Mouse (Mus musculus): ENCODE results near the gene Ccdc54. TPM values are rescaled to one million over a fixed set of nuclear protein-coding genes. Genes with fewer than 3 reads are reported as not detected.

Ccdc54 gene
- not detected for total RNA-seq (2021)
- long read RNA-seq, experiment 1: 0 reads
- long read RNA-seq, experiment 2: 0 reads

DNA sequence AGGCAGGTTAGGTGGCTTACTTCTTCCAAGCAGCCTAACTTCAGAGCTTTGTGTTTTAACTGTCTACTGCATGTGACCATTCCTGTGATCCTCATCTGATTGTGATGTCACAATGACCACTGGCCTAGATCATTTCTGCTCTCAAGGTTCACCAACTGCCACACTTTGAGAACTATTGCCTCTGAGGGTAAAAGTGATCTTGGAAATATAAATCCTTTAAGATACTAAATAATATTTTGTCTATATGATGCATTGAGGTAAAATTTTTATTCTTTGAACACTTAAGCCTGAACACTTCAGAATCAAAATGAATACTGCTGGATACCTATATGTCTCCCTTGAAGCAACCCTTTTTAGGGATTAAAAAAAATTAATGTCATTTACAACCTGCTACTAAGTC, at the start of gene Ccdc54:
Ccdc54 (minus strand) TSS at position 101 of the 400 bp plus-strand sequence.
- DNase-seq: no peak

DNA sequence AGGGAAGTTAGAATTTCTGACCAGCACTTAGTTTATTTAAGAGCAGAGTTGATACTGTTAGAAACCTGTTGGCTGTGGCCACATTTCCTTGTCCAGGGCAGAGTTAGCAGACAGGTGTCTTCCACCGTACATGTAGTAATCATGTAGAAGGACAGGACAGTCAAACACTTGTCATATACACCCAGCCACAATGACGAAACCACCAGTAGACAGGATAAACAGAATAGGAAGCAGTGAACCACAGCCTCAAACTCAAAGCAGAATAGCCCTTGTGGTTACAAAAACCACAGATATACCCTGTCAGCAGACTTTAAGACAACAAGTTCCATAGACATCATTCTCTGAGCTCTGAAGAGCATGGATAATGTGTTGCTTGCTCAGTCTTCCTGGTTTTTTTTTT, 41.6 kb upstream of the Ccdc54 start:
- no peak for DNase-seq

- DNase-seq: no peak
Observed at GRCm38 (mm10) chr16:50615569-50615968, 24.6 kb upstream of the Ccdc54 start.

DNA sequence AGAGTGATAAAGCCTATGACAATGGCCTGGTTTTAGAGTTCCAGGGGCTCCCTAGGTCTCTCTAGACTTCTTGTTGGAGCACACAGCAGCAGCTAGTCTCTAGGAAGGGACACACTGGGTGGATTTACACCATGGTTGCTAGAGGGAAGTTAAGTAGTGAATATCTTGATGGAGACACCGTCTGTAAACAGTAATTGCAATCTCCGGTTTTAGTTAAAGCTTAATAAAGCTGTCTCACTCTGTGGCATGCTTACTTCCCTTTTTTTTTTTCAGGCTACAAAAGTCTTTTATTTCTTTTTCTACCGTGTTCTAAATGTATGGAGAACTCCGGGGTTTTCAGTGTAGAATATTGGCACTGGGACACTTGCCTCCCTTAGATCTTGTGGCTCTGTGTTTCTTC, 22.0 kb upstream of the Ccdc54 start:
- DNase-seq: no peak

DNA sequence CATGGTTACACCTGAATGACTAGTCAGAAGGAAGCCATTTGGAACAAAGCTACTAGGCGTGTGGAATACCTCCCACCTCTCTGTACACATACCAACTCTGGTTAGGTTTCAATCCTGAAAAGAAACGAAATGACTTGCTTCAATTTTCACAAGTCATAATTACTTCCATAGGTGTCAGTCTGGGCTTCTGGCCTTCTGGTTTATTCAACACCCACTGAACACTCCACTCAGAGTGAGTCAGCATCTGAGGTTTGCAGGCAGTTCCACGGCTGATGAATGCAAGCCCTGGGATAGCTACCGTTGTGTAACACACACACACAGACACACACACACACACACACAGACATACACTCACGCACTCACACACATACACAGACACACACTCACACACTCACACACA, 19.6 kb upstream of the Ccdc54 start:
- DNase-seq: no peak

GRCm38 (mm10) chr16:50607776-50608562, 17.0 kb upstream of the Ccdc54 start:
- no peak for DNase-seq

- DNase-seq: no peak
Observed at GRCm38 (mm10) chr16:50604826-50605225, 13.9 kb upstream of the Ccdc54 start.

DNA sequence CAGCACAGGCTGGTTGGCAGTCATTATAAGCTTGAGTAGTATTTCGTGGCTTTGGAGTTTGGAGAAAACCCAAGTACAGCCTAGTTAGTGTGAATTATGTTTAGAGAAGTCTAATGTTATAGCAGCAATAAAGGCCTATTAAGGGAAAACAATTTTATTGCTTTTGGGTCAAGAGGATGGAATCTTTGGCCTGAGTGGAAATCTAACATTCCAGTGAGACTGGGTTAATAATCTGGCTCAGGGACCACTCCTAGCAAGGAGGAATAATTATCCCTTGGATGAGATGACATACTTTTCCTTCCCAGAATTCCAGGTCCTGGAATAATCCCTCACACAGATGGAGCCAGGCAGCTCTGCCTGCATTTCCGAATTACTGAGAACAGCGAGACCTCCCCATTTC, 11.0 kb upstream of the Ccdc54 start:
- no peak for DNase-seq

GRCm38 (mm10) chr16:50600665-50601064, 9.7 kb upstream of the Ccdc54 start:
- DNase-seq: no peak

DNA sequence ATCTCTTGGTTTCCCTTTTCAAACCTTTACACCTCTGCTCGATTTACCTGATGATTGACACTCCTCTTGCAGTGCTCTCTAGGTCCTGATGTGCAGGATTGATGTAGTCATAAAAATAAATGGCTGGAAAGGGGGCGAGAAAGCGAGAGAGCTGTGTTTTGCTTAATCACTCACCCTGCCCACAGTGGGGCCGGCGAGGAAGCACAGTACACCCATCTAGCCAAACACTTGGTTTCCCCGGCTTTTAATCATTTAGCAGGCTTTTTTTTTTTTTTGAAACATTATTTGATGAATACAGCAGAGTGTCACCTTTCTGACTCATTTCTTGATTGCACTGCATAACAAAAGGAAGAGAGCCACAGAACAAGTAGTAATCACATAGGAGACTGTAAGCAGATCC, 5.7 kb upstream of the Ccdc54 start:
- no peak for DNase-seq

- no peak for DNase-seq
Observed at GRCm38 (mm10) chr16:50596171-50596570, 5.2 kb upstream of the Ccdc54 start.

DNA sequence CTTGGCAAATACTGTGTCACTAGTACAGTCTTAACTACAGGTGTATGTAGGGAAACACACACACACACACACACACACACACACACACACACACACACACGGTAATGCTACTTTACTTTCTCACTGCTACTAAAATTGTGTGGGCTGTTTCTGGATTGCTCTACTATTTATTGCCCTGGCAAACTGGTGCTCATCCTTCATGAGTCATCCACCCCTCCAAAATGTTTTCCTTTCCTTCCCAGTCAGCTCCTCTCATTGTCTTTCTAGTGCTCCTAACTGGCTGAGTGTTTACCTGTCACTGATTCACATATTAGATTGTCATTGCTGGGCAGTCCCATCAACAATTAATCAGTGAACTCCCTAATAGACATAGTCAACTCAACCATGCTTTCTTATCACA, 3.9 kb upstream of the Ccdc54 start:
- DNase-seq: no peak

- DNase-seq: no peak
Observed at GRCm38 (mm10) chr16:50593361-50593760, 2.4 kb upstream of the Ccdc54 start.

DNA sequence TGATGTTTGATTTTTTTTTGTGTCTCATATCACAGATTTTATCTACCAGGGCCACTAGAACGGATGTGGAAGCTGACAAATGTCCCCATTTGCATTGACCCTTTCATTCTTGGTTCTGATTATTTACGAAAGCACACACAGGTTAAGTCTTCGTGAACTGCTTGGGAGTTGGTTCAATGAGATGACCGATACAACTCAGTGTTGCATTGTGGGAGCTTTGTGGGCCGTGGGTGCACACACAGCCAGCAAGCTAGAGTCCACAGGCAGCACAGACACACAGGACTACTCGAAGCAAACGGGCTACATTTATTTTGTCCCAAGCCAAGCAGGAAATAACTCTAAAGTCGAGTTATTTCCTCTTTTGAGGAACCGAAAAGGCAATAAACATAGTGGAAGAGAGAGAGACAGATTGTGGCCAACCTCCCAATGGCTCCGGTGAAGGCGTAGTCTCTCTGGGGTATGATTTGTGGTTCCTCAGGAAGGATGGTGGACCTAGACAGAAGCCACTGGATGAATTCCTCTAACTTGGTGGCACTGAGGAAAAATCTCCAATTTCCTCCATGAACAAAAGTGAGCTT, 1.3 kb downstream of the Ccdc54 start:
- DNase-seq: no peak

DNA sequence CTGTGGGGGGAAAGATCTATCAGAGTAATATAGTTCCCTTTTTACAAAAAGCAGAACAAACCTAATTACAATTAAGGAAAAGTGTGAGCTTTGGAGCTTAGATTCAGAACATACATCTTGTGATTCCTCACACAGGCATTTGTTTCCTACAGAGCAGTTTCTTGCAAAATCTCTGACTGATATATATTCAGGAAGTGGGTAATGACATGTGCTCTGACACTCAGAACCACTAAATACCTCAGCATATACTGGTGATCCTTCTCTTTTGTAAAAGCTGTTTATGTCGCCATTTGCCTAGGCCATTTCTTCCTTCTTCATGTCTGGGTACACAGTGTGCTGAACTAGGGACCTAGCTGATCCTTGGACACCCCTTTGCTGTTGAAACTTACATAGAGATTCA, 2.8 kb downstream of the Ccdc54 start:
- no peak for DNase-seq

DNA sequence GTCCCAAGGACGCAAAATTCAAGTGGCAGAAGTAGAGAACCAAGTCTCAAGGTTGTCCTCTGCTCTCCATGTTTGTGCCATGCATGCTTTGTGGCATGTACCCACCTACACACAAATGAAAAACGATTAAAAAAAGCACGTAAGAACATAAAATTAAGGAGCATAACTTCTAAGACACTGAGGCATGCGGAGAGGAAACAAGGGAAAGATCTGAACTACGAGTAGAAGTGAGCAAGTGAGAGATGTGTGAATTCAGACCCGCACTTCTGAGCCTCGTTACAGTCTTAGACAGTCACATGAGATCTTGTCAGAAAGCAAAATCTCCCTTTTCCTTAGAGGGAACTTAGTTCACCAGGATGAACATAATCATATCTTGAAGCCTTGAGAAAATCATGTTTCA, 3.8 kb downstream of the Ccdc54 start:
- no peak for DNase-seq

GRCm38 (mm10) chr16:50578361-50578760, 12.6 kb downstream of the Ccdc54 start:
- DNase-seq: no peak

DNA sequence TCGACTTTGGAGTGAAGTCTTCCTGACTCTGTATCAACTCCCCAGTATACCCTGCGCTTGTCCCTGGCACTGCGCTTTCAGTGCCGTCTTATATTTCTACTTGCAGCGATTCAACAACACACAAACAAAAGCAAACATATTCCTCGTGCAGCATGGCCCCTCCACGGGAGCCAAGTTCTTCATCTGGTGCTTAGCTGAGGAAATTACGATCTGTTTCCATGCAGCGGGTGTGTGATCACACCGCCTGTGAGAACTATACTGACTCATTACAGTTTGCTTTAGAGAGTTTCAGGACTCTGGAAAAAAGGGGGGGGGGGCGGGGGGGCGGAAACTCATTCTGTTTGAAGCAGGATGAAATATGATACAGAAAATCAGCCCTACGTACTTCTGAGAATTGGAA, 18.4 kb downstream of the Ccdc54 start:
- no peak for DNase-seq

- no peak for DNase-seq
Observed at GRCm38 (mm10) chr16:50559163-50559771, 31.7 kb downstream of the Ccdc54 start.

- DNase-seq: no peak
Observed at GRCm38 (mm10) chr16:50553828-50554227, 37.1 kb downstream of the Ccdc54 start.

- DNase-seq: no peak
Observed at GRCm38 (mm10) chr16:50551871-50552528, 39.0 kb downstream of the Ccdc54 start.

DNA sequence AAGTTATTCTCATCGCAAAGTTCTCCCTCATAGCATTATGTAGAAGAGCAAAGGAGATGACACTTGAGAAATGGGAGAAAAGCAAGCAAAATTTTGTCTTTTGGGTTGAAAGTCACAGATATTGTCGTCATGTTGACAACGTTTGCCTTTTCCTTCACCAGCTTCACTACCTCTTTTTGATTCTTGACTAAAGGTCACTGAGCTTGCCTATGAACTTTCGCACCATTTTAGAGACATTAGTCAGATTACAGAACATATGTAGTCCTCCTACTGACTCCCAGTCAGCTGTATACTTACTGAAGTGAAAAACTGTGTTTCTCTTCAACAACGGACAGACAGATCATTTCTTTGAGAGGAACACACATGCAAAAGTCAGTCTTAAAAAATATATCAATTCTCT, 40.0 kb downstream of the Ccdc54 start:
- DNase-seq: no peak

All from gastrocnemius, postnatal 25 days (tissue).